Mouse (Mus musculus) midbrain, embryonic 12.5 days (tissue): ENCODE results near the gene Adgrb2. TPM values are rescaled to one million over a fixed set of nuclear protein-coding genes. Genes with fewer than 3 reads are reported as not detected.

Source experiments
- ATAC-seq: fragments of 200-750 bp; cut with Nextera tagmentation; 2 replicates; pipeline ENCODE4 v1.8.0; 2017; ENCODE audit warnings: low read depth, moderate TSS enrichment, moderate library complexity; ENCODE audit not compliant: low FRiP score
- H3K27ac ChIP-seq: fragments of 300-500 bp; sonication (generic); replicated peaks from 2 replicates; pipeline ENCODE4 v1.5.1; 2016; ENCODE audit warnings: mild to moderate bottlenecking
- H3K27me3 ChIP-seq: fragments of 300-500 bp; sonication (generic); 2 replicates; pipeline ENCODE4 v1.6.1; 2016; ENCODE audit warnings: mild to moderate bottlenecking
- H3K36me3 ChIP-seq: fragments of 300-500 bp; sonication (generic); 2 replicates; pipeline ENCODE4 v1.6.1; 2016
- H3K4me1 ChIP-seq: fragments of 300-500 bp; sonication (generic); 2 replicates; pipeline ENCODE4 v1.6.1; 2016
- H3K4me2 ChIP-seq: fragments of 300-500 bp; sonication (generic); replicated peaks from 2 replicates; pipeline ENCODE4 v1.6.1; 2016; ENCODE audit warnings: mild to moderate bottlenecking, moderate library complexity
- H3K4me3 ChIP-seq: fragments of 300-500 bp; sonication (generic); 2 replicates; pipeline ENCODE4 v1.5.1; 2016; ENCODE audit warnings: mild to moderate bottlenecking
- H3K9ac ChIP-seq: fragments of 300-500 bp; sonication (generic); replicated peaks from 2 replicates; pipeline ENCODE4 v1.6.1; 2016; ENCODE audit warnings: mild to moderate bottlenecking, moderate library complexity
- H3K9me3 ChIP-seq: fragments of 300-500 bp; sonication (generic); 2 replicates; pipeline ENCODE4 v1.6.1; 2016; ENCODE audit warnings: mild to moderate bottlenecking
- WGBS: fragments of 180-500 bp; shearing (Covaris S2); methylation state at CpG from one replicate; pipeline ENCODE4 v1.1.7; 2016; 5-methylcytosine and 5-hydroxymethylcytosine counted together
- polyA plus RNA-seq: library from polyadenylated mRNA; unstranded; fragments of >200 nt; fragmentation: Nextera tagmentation; extraction: Ambion mirVana; gene quantifications from 2 replicates; pipeline ENCODE4 v1.2.1, GENCODE M21; 2016

Gene Adgrb2
- polyA plus RNA-seq, 1 experiment from 2014 or later, result 7.4 TPM

- H3K27ac ChIP-seq, result no peak overlapping the region
- no peak for ATAC-seq
- no peak overlapping the region for H3K9ac ChIP-seq
- peaks cover 24% of the 10 kb centered on the region for H3K4me1 ChIP-seq
- no peak overlapping the region for H3K4me2 ChIP-seq
- H3K9me3 ChIP-seq, result no peaks in the 10 kb centered on the region
- WGBS, result 60% methylated on average over 8 of the region's 9 CpGs
- peaks cover 30% of the 10 kb centered on the region for H3K27me3 ChIP-seq
- H3K4me3 ChIP-seq, result no peak overlapping the region
- no peaks in the 10 kb centered on the region for H3K36me3 ChIP-seq
Observed at GRCm38 (mm10) chr4:129974285-129974684, 10.4 kb upstream of the Adgrb2 start.

DNA sequence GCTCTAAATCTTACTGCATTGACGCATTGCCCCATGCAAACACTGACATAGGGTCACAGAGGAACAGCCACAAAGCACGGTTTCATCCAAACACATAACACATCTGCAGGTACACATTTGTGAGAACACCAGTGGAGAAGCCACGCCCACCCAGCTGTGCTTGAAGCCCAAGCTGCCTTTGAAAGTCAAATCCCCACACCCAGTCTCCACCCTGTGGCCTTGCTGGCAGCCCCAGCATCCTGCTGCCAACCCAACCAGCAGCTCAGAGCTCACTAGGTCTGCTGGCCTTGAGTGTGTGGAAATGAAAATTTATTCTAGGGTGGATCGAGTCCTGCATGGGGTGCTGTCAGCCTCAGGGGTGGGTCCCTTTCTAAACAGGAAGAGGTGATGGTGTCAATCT, 7.4 kb upstream of the Adgrb2 start:
- WGBS, result 73% methylated on average over 4 of the region's 4 CpGs
- H3K4me1 ChIP-seq, result peaks cover 21% of the 10 kb centered on the region
- no peak overlapping the region for H3K4me3 ChIP-seq
- no peak overlapping the region for H3K9ac ChIP-seq
- no peaks in the 10 kb centered on the region for H3K36me3 ChIP-seq
- no peaks in the 10 kb centered on the region for H3K9me3 ChIP-seq
- H3K27ac ChIP-seq, result no peak overlapping the region
- no peak for ATAC-seq
- H3K4me2 ChIP-seq, result no peak overlapping the region
- peaks cover 30% of the 10 kb centered on the region for H3K27me3 ChIP-seq

DNA sequence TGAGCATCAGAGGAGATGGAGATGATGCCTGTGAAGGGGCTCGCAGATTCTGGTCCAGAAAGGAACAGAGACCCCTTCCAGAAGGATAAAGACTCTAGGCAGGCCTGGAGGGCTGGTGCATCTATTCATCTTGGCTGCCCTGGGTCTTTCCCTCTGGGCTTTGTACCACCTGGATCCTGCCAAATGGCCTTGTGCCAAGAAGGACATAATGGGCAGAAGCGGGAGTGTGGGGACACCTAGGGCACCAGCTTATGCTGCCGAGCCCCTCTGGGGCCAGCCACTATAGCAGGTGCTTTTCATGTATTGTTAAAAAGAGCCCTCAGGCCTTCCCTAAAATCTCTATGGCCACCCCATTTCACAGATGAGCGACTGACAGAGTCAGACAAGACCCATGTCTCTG, 6.4 kb upstream of the Adgrb2 start:
- Histone ChIP-seq H3K36me3 (no peaks in the 10 kb centered on the region), H3K27ac (no peak overlapping the region), H3K4me3 (no peak overlapping the region), H3K4me2 (no peak overlapping the region), H3K4me1 (peaks cover 31% of the 10 kb centered on the region), H3K27me3 (peaks cover 33% of the 10 kb centered on the region), H3K9ac (no peak overlapping the region), H3K9me3 (no peaks in the 10 kb centered on the region)
- WGBS, result 70% methylated on average over 4 of the region's 4 CpGs
- no peak for ATAC-seq

DNA sequence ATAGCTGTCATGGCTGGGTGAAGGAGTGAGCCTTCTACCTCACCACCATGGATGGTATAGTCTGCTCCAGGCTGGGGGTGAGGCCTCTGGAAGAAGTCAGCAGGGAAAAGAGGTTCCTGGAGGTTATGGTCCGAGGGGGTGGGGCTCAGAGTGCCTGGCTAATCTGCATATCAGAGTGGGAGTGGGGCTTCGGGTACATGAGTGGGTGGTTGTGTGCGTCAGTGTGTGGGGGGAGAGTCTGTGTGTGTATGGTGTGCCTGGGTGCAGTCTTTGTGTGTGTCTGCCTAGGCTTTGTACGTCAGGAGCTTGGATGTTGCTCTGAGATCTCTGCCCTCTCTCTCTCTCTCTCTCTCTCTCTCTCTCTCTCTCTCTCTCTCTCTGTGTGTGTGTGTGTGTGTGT, 5.7 kb upstream of the Adgrb2 start:
- 70% methylated on average over 4 of the region's 4 CpGs for WGBS
- H3K4me2 ChIP-seq, result no peak overlapping the region
- no peaks in the 10 kb centered on the region for H3K9me3 ChIP-seq
- H3K27me3 ChIP-seq, result peaks cover 37% of the 10 kb centered on the region
- H3K4me3 ChIP-seq, result no peak overlapping the region
- ATAC-seq, result no peak
- H3K4me1 ChIP-seq, result peaks cover 38% of the 10 kb centered on the region
- H3K9ac ChIP-seq, result no peak overlapping the region
- no peak overlapping the region for H3K27ac ChIP-seq
- no peaks in the 10 kb centered on the region for H3K36me3 ChIP-seq

DNA sequence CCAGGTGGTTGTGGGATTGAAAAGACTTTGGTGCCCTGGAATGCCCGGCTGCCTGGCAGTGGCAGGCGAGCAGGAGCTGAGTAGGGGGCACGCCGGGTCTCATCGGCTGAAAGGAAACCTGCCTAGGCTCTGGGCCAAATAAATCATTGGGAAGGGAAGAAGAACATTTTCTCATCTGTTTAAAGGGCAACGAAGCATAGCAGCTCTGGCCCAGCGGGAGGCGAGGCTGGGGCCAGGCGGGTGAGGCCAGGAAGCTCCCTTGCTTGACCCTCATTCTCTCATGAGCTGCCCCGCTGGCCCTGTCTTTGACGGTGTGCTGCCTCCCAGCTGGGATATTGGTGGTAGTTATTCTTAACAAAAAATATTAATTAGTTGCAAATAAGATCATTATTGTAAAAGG, 3.0 kb upstream of the Adgrb2 start:
- Histone ChIP-seq H3K4me1 (peaks cover 56% of the 10 kb centered on the region), H3K36me3 (no peaks in the 10 kb centered on the region), H3K9ac (no peak overlapping the region), H3K4me3 (no peak overlapping the region), H3K9me3 (no peaks in the 10 kb centered on the region), H3K27ac (no peak overlapping the region), H3K27me3 (peaks cover 49% of the 10 kb centered on the region), H3K4me2 (no peak overlapping the region)
- ATAC-seq, result no peak
- WGBS, result 37% methylated on average over 11 of the region's 11 CpGs

GRCm38 (mm10) chr4:129983046-129983445, 1.6 kb upstream of the Adgrb2 start:
- Histone ChIP-seq H3K27me3 (peaks cover 53% of the 10 kb centered on the region), H3K27ac (no peak overlapping the region; the same call in 1 of the 2 replicates), H3K4me3 (no peak overlapping the region), H3K9me3 (no peaks in the 10 kb centered on the region), H3K36me3 (no peaks in the 10 kb centered on the region), H3K4me1 (peaks cover 68% of the 10 kb centered on the region), H3K9ac (no peak overlapping the region), H3K4me2 (no peak overlapping the region)
- no peak for ATAC-seq
- 15% methylated on average over 5 of the region's 5 CpGs for WGBS

GRCm38 (mm10) chr4:129983764-129984420, 778 bp upstream of the Adgrb2 start:
- Histone ChIP-seq H3K4me2 (peak overlapping the region; percentile 92), H3K36me3 (no peaks in the 10 kb centered on the region), H3K27ac (peak overlapping the region; percentile 67), H3K9me3 (no peaks in the 10 kb centered on the region), H3K4me3 (peak overlapping the region; percentile 73), H3K9ac (peak overlapping the region; percentile 82; the same call in 1 of the 2 replicates), H3K27me3 (peaks cover 56% of the 10 kb centered on the region), H3K4me1 (peaks cover 67% of the 10 kb centered on the region)
- WGBS, result 4% methylated on average over 15 of the region's 15 CpGs
- 0 out of 2 replicates have a peak, but pooled peaks have one; percentile 16 for ATAC-seq

DNA sequence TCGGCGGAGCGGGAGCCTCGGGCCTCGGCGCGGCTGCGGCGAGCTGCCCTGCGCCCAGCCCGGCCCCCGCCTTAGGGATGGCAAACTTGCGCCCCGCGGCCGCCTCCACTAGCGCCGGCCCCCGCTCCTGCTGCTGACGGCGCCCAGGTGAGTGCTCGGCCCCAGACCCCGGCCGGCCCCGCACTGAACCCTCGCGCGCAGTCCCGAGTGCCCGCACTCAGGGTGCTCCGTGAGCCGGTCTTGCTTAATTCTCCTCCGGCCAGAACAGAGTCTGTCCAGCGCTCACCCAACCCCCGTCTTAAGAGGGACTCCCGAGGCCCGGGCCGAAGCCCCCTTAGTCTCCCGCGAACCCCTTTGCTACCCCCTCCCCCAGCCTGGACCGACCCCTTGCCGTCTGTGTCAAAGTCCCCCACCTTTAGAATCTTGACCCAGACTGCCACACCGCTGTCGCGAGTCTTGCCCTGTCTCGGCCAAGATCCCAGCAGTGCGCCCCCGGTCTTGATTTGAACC, 546 bp downstream of the Adgrb2 start:
- peaks cover 77% of the 10 kb centered on the region for H3K4me1 ChIP-seq
- H3K4me3 ChIP-seq, result peak overlapping the region; percentile 73
- WGBS, result under 1% methylated on average over 40 of the region's 48 CpGs
- H3K9me3 ChIP-seq, result no peaks in the 10 kb centered on the region
- H3K27me3 ChIP-seq, result peaks cover 56% of the 10 kb centered on the region
- peak overlapping the region; percentile 67; the same call in 1 of the 2 replicates for H3K27ac ChIP-seq
- ATAC-seq, result 0 out of 2 replicates have a peak, but pooled peaks have one; percentile 5
- peak overlapping the region; percentile 92 for H3K4me2 ChIP-seq
- peak overlapping the region; percentile 82 for H3K9ac ChIP-seq
- no peaks in the 10 kb centered on the region for H3K36me3 ChIP-seq

DNA sequence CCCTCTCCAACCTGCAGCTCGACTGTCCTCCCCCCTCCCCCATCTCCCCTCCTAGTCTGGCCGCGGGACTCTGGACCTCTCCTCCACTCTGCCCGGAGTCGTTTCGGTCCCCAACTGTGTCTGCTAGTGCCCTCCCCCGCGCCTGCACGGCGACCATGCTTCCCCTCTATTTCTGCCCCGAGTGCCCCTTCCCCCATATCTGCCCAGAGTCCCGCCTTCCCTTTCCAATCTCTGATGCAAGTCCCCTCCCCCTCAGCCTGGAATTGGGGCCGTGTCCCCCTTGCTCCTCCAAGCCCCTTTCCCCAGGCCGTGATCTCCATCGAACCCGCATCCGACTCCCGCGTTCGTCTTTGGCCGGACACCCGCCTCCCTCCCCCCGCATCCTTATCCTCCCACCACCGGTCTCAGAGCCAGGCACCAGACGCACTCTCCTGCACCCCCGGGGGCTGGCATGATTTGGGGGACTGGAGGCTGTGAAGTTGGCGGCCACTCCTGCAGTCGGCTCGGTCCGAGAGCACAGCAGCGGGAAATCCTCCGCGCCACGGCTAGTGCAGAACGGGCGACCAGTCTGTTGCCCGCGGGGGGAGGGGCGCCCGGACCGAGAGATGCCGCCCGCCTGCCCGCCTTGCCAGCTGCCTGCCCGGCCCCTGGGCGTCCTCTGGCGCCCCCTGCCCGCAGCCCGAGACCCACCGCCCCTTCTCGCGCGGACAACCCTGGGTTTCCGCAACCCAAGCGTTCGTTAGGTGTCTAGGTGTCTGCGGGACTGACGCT, 1.2 kb downstream of the Adgrb2 start:
- WGBS, result 1% methylated on average over 56 of the region's 58 CpGs
- Histone ChIP-seq H3K4me2 (peak overlapping the region; percentile 92), H3K4me1 (peaks cover 80% of the 10 kb centered on the region), H3K9ac (peak overlapping the region; percentile 82), H3K27me3 (peaks cover 51% of the 10 kb centered on the region), H3K36me3 (no peaks in the 10 kb centered on the region), H3K4me3 (peak overlapping the region; percentile 73), H3K27ac (peak overlapping the region; percentile 67), H3K9me3 (no peaks in the 10 kb centered on the region)
- ATAC-seq, result peak; percentile 14; the same call in 1 of the 2 replicates

- H3K27ac ChIP-seq, result peak overlapping the region; percentile 70
- peak overlapping the region; percentile 92 for H3K4me2 ChIP-seq
- H3K36me3 ChIP-seq, result peaks cover 10% of the 10 kb centered on the region; the same call in 1 of the 2 replicates
- WGBS, result 1% methylated on average over 47 of the region's 53 CpGs
- H3K4me3 ChIP-seq, result peak overlapping the region; percentile 45
- no peaks in the 10 kb centered on the region for H3K9me3 ChIP-seq
- peaks cover 38% of the 10 kb centered on the region for H3K27me3 ChIP-seq
- H3K9ac ChIP-seq, result peak overlapping the region; percentile 76
- ATAC-seq, result peak; percentile 59
- peaks cover 62% of the 10 kb centered on the region for H3K4me1 ChIP-seq
Observed at GRCm38 (mm10) chr4:129987825-129988504, 3.3 kb downstream of the Adgrb2 start.

GRCm38 (mm10) chr4:129989925-129990324, 5.3 kb downstream of the Adgrb2 start:
- no peak for ATAC-seq
- no peak overlapping the region for H3K4me2 ChIP-seq
- H3K36me3 ChIP-seq, result peaks cover 13% of the 10 kb centered on the region; the same call in 1 of the 2 replicates
- 64% methylated on average over 4 of the region's 4 CpGs for WGBS
- H3K9me3 ChIP-seq, result no peaks in the 10 kb centered on the region
- no peak overlapping the region for H3K9ac ChIP-seq
- peak overlapping the region; percentile 50 for H3K27ac ChIP-seq
- H3K4me1 ChIP-seq, result peaks cover 46% of the 10 kb centered on the region
- peaks cover 24% of the 10 kb centered on the region for H3K27me3 ChIP-seq
- H3K4me3 ChIP-seq, result no peak overlapping the region
